ENCODE assay signal across 25 mouse cellular contexts in the genomic region with DNA sequence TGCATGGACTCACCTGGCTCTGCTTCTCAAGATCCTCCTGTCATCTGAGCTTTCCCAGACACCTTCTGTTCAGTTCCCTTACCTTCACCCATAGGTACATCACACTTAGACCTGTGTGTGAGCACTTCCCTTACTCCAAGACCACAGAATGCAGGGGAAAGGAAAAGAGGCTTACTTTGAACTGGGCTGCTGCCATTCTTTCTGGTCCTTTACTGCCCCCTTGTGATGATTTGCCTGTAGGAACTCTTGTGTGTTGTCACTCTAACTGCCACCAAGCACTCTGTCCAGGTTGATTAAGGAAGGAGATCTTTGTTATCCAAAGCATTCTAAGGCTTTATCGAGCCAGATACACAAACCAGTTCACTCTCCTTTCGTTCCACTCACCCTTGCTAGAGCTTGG. TPM values are rescaled to one million over a fixed set of nuclear protein-coding genes. Genes with fewer than 3 reads are reported as not detected.
DNase-seq lines count a peak whose midpoint lies in the region; ATAC-seq and TF ChIP-seq lines count a peak whose summit lies in the region.
"Not testable (repeated sequence)": the region's sequence is repeated elsewhere in the genome, so short reads cannot be mapped to it uniquely, and the experiment has no call there.
"Had no signal": no experiment of that assay in that cellular context is flagged by ENCODE, and none has a peak within 500 bp of the region (broad histone marks: within the 10 kb centered on the region; RNA-seq: fewer than 3 reads in every experiment).

No protein-coding gene starts in this region.

- not testable (repeated sequence) for DNase-seq in gastrocnemius, adult 2 months; left cerebral cortex, adult 2 months (ENCODE audit: extremely low spot score in 1 of 2, low spot score in 2 of 2)

- peak; percentile 7; the same call in 1 of the 2 replicates for TF ChIP-seq CTCF in gastrocnemius, adult 2 months (IDR thresholded peaks at IDR 0.05)
- peak; percentile 13; the same call in 1 of the 2 replicates for TF ChIP-seq CTCF in left cerebral cortex, adult 2 months (IDR thresholded peaks at IDR 0.05)

- intact Hi-C loops in gastrocnemius, adult 2 months (cut with DNase I); left cerebral cortex, adult 2 months (cut with DNase I): not testable (repeated sequence)

- WGBS in embryonic facial prominence, embryonic 13.5 days, result 25% methylated on average over 2 of the region's 2 CpGs
- 25% methylated on average over 2 of the region's 2 CpGs for WGBS in hindbrain, embryonic 16.5 days
- WGBS in kidney, embryonic 15.5 days, result 19% methylated on average over 2 of the region's 2 CpGs
- 26% methylated on average over 2 of the region's 2 CpGs for WGBS in midbrain, embryonic 15.5 days
- WGBS in neural tube, embryonic 15.5 days, result 17% methylated on average over 2 of the region's 2 CpGs

- H3K4me1 ChIP-seq in embryonic facial prominence, embryonic 13.5 days; hindbrain, embryonic 16.5 days (ENCODE audit: control insufficient read depth, insufficient read depth, low read depth, low read length); kidney, embryonic 15.5 days; midbrain, embryonic 15.5 days; neural tube, embryonic 15.5 days: not testable (repeated sequence)

- not testable (repeated sequence) for H3K9me3 ChIP-seq in embryonic facial prominence, embryonic 13.5 days; hindbrain, embryonic 16.5 days (ENCODE audit: control insufficient read depth, low read length); kidney, embryonic 15.5 days (replicated peaks); midbrain, embryonic 15.5 days; neural tube, embryonic 15.5 days (replicated peaks)

- 0 out of 2 replicates have a peak, but pooled peaks have one; percentile 15 for ATAC-seq in embryonic facial prominence, embryonic 13.5 days (ENCODE audit: insufficient number of reproducible peaks, insufficient read depth, low FRiP score, low TSS enrichment, low read depth)
- peak; percentile 45; the same call in 1 of the 2 replicates for ATAC-seq in hindbrain, embryonic 16.5 days
- ATAC-seq in kidney, embryonic 15.5 days (replicated peaks; ENCODE audit: low FRiP score), result 0 out of 2 replicates have a peak, but pooled peaks have one; percentile 16
- peak; percentile 70 for ATAC-seq in megakaryocyte, adult 5-6 weeks (ENCODE audit: poor library complexity, severe bottlenecking)
- 0 out of 2 replicates have a peak, but pooled peaks have one; percentile 52 for ATAC-seq in midbrain, embryonic 15.5 days (replicated peaks)
- ATAC-seq in neural tube, embryonic 15.5 days (ENCODE audit: low FRiP score), result peak; percentile 50; the same call in 1 of the 2 replicates

- not testable (repeated sequence) for H3K27ac ChIP-seq in embryonic facial prominence, embryonic 13.5 days; gastrocnemius, adult 2 months; hindbrain, embryonic 16.5 days (ENCODE audit: low read depth, low read length); kidney, embryonic 15.5 days; left cerebral cortex, adult 2 months; midbrain, embryonic 15.5 days; neural tube, embryonic 15.5 days (replicated peaks)

- not testable (repeated sequence) for H3K4me3 ChIP-seq in embryonic facial prominence, embryonic 13.5 days; gastrocnemius, adult 2 months; hindbrain, embryonic 16.5 days (ENCODE audit: low read length); kidney, embryonic 15.5 days (replicated peaks); left cerebral cortex, adult 2 months; midbrain, embryonic 15.5 days; neural tube, embryonic 15.5 days (replicated peaks)

- not testable (repeated sequence) for H3K36me3 ChIP-seq in embryonic facial prominence, embryonic 13.5 days; hindbrain, embryonic 16.5 days (ENCODE audit: control insufficient read depth, insufficient read depth, low read length); kidney, embryonic 15.5 days; midbrain, embryonic 15.5 days (replicated peaks); neural tube, embryonic 15.5 days

- not testable (repeated sequence) for H3K27me3 ChIP-seq in embryonic facial prominence, embryonic 13.5 days; hindbrain, embryonic 16.5 days (replicated peaks; ENCODE audit: control insufficient read depth, insufficient read depth, low read length); kidney, embryonic 15.5 days; midbrain, embryonic 15.5 days (replicated peaks); neural tube, embryonic 15.5 days (replicated peaks)

- H3K4me2 ChIP-seq in embryonic facial prominence, embryonic 13.5 days; hindbrain, embryonic 16.5 days (ENCODE audit: low read length); kidney, embryonic 15.5 days; midbrain, embryonic 15.5 days; neural tube, embryonic 15.5 days: not testable (repeated sequence)

- not testable (repeated sequence) for H3K9ac ChIP-seq in embryonic facial prominence, embryonic 13.5 days; hindbrain, embryonic 16.5 days (ENCODE audit: low read depth, low read length); kidney, embryonic 15.5 days; midbrain, embryonic 15.5 days; neural tube, embryonic 15.5 days (replicated peaks)

RNA-seq across cellular contexts. Expression of gene Hsd3b5, which starts 13.8 kb away (rescaled TPM):
- not detected in 2 replicates for polyA plus RNA-seq in embryonic facial prominence, embryonic 13.5 days (2015; fragmentation: Nextera tagmentation; extraction: Ambion mirVana)
- total RNA-seq in gastrocnemius, adult 2 months (2021), result not detected
- not detected in 2 replicates for polyA plus RNA-seq in hindbrain, embryonic 16.5 days (2015; fragmentation: Nextera tagmentation; extraction: Ambion mirVana)
- polyA plus RNA-seq in kidney, embryonic 15.5 days (2015; fragmentation: Nextera tagmentation; extraction: Ambion mirVana), result not detected in 2 replicates
- total RNA-seq in left cerebral cortex, adult 2 months (2021), result not detected
- total RNA-seq in megakaryocyte, adult 5-6 weeks (2015), result not detected in 2 replicates
- not detected in 2 replicates for total RNA-seq in megakaryocyte, adult 5-6 weeks (2017)
- polyA plus RNA-seq in midbrain, embryonic 15.5 days (2015; fragmentation: Nextera tagmentation; extraction: Ambion mirVana), result 0.10 TPM in 1 of 2 replicates, not detected in the other
- not detected in 2 replicates for polyA plus RNA-seq in neural tube, embryonic 15.5 days (2015; fragmentation: Nextera tagmentation; extraction: Ambion mirVana)
- total RNA-seq: adrenal gland, adult 2 months; ES-E14; gastrocnemius, postnatal 10 days; layer of hippocampus, adult 8-10 months; layer of hippocampus, postnatal 36 days; left cerebral cortex, postnatal 14 days had no signal
- polyA plus RNA-seq: adrenal gland, adult 2 months; cortical plate, adult 2 months; embryonic facial prominence, embryonic 10.5 days; forebrain, embryonic 10.5 days; heart, embryonic 11.5 days; heart, postnatal 0 days; hindbrain, embryonic 10.5 days; intestine, embryonic 14.5 days; limb, embryonic 12.5 days; lung, embryonic 15.5 days; midbrain, embryonic 13.5 days; thymus, postnatal 0 days had no signal

RNA-seq across cellular contexts. Expression of gene Gm10681, which starts 27.6 kb away (rescaled TPM):
- not detected in 2 replicates for polyA plus RNA-seq in embryonic facial prominence, embryonic 13.5 days (2015; fragmentation: Nextera tagmentation; extraction: Ambion mirVana)
- total RNA-seq in gastrocnemius, adult 2 months (2021), result not detected
- polyA plus RNA-seq in hindbrain, embryonic 16.5 days (2015; fragmentation: Nextera tagmentation; extraction: Ambion mirVana), result not detected in 2 replicates
- polyA plus RNA-seq in kidney, embryonic 15.5 days (2015; fragmentation: Nextera tagmentation; extraction: Ambion mirVana), result 49.8 and 57.4 TPM in 2 replicates
- total RNA-seq in left cerebral cortex, adult 2 months (2021), result not detected
- not detected in 2 replicates for total RNA-seq in megakaryocyte, adult 5-6 weeks (2015)
- not detected in 2 replicates for total RNA-seq in megakaryocyte, adult 5-6 weeks (2017)
- not detected in 2 replicates for polyA plus RNA-seq in midbrain, embryonic 15.5 days (2015; fragmentation: Nextera tagmentation; extraction: Ambion mirVana)
- 0.12 TPM in 1 of 2 replicates, not detected in the other for polyA plus RNA-seq in neural tube, embryonic 15.5 days (2015; fragmentation: Nextera tagmentation; extraction: Ambion mirVana)
- total RNA-seq: adrenal gland, adult 2 months; ES-E14; gastrocnemius, postnatal 10 days; layer of hippocampus, adult 8-10 months; layer of hippocampus, postnatal 36 days; left cerebral cortex, postnatal 14 days had no signal
- polyA plus RNA-seq: adrenal gland, adult 2 months; cortical plate, adult 2 months; embryonic facial prominence, embryonic 10.5 days; forebrain, embryonic 10.5 days; heart, embryonic 11.5 days; heart, postnatal 0 days; hindbrain, embryonic 10.5 days; intestine, embryonic 14.5 days; limb, embryonic 12.5 days; midbrain, embryonic 13.5 days; thymus, postnatal 0 days had no signal

Comparison
In these comparisons a context has a peak if more than half of its experiments do, and no peak if none do; other contexts are left out.
1. ATAC-seq: peak in every context shown above with its lines; median percentile 70 in megakaryocyte, adult 5-6 weeks; 52 in midbrain, embryonic 15.5 days; 50 in neural tube, embryonic 15.5 days; 45 in hindbrain, embryonic 16.5 days; 16 in kidney, embryonic 15.5 days; 15 in embryonic facial prominence, embryonic 13.5 days.
2. RNA of gene Gm10681, which starts 27.6 kb away (polyA plus RNA-seq): 49.8 to 57.4 TPM in kidney, embryonic 15.5 days; 0.12 TPM in neural tube, embryonic 15.5 days, not detected in embryonic facial prominence, embryonic 13.5 days, not detected in hindbrain, embryonic 16.5 days and not detected in midbrain, embryonic 15.5 days; every median in the first group is over 10 times any median in the second.